Mouse (Mus musculus) stomach, embryonic 14.5 days (tissue): ENCODE data around the gene Tnnt1. TPM values are rescaled to one million over a fixed set of nuclear protein-coding genes. Genes with fewer than 3 reads are reported as not detected.
A peak's percentile ranks its signal among the peaks of the same experiment; 100 is the strongest.

Source experiments
- ATAC-seq: fragments of 200-750 bp; cut with Nextera tagmentation; 2 replicates; pipeline ENCODE4 v1.8.0; 2017; ENCODE audit warnings: low read depth, moderate TSS enrichment; ENCODE audit not compliant: insufficient number of reproducible peaks, insufficient read depth, low FRiP score
- H3K27ac ChIP-seq: fragments of 300-500 bp; sonication (generic); 2 replicates; pipeline ENCODE4 v1.5.1; 2014; ENCODE audit warnings: mild to moderate bottlenecking, low read length, moderate library complexity, mixed read lengths
- H3K27me3 ChIP-seq: fragments of 300-500 bp; sonication (generic); 2 replicates; pipeline ENCODE4 v1.6.1; 2014; ENCODE audit warnings: low read length, control low read depth, mixed read lengths; ENCODE audit not compliant: control insufficient read depth, insufficient read depth
- H3K36me3 ChIP-seq: fragments of 300-500 bp; sonication (generic); 2 replicates; pipeline ENCODE4 v1.6.1; 2014; ENCODE audit warnings: mild to moderate bottlenecking, control low read depth, low read length, moderate library complexity, mixed read lengths; ENCODE audit not compliant: control insufficient read depth, insufficient read depth
- H3K4me1 ChIP-seq: fragments of 300-500 bp; sonication (generic); 2 replicates; pipeline ENCODE4 v1.6.1; 2014; ENCODE audit warnings: low read length, control low read depth, mixed read lengths; ENCODE audit not compliant: control insufficient read depth, insufficient read depth
- H3K4me2 ChIP-seq: fragments of 300-500 bp; sonication (generic); replicated peaks from 2 replicates; pipeline ENCODE4 v1.6.1; 2014; ENCODE audit warnings: low read depth, low read length, control low read depth
- H3K4me3 ChIP-seq: fragments of 300-500 bp; sonication (generic); 2 replicates; pipeline ENCODE4 v1.5.1; 2014; ENCODE audit warnings: low read depth, low read length, control low read depth
- H3K9ac ChIP-seq: fragments of 300-500 bp; sonication (generic); replicated peaks from 2 replicates; pipeline ENCODE4 v1.6.1; 2014; ENCODE audit warnings: low read depth, mild to moderate bottlenecking, control low read depth, low read length, moderate library complexity, mixed read lengths
- H3K9me3 ChIP-seq: fragments of 300-500 bp; sonication (generic); 2 replicates; pipeline ENCODE4 v1.6.1; 2016; ENCODE audit warnings: low read depth, low read length, control low read depth; ENCODE audit not compliant: control insufficient read depth
- WGBS: fragments of 180-500 bp; shearing (Covaris S2); extraction: QIAGEN DNeasy Blood & Tissue Kit; methylation state at CpG from one replicate; pipeline ENCODE4 v1.1.7; 2014; 5-methylcytosine and 5-hydroxymethylcytosine counted together
- polyA plus RNA-seq: library from polyadenylated mRNA; unstranded; fragments of >200 nt; fragmentation: Nextera tagmentation; extraction: Ambion mirVana; gene quantifications from 2 replicates; pipeline ENCODE4 v1.2.1, GENCODE M21; 2014

The Tnnt1 gene
- polyA plus RNA-seq, 1 experiment from 2014 or later: 31.9 TPM

DNA sequence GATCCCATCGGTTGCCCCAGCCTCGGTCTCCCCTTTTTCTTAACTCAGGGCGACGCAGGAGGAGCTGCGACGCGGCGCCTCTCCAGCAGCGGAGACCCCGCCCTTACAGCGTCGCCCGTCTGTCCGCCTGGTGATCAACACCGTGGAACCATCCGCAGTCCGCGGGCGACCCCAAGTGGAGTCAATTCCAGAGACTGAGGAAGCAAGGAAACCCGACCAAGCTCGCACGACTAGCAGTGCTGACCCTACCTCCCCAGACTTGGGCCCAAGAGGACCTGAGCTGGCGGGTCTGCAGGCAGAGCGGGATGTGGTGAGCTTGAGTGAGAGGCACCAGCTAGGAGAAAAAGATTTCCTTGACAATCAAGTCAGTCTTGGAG, 45.0 kb downstream of the Tnnt1 start:
- whole genome bisulfite sequencing: under 1% methylated on average over 24 of the region's 24 CpGs
- ATAC-seq: peak; percentile 86
- no peaks in the 10 kb centered on the region for H3K36me3 ChIP-seq
- no peak overlapping the region for H3K27ac ChIP-seq
- no peaks in the 10 kb centered on the region; the same call in 1 of the 2 replicates for H3K4me1 ChIP-seq
- no peaks in the 10 kb centered on the region for H3K9me3 ChIP-seq
- H3K4me3 ChIP-seq: peak overlapping the region; percentile 32
- H3K4me2 ChIP-seq: peak overlapping the region; percentile 82
- H3K27me3 ChIP-seq: peaks cover 9% of the 10 kb centered on the region
- H3K9ac ChIP-seq: no peak overlapping the region

DNA sequence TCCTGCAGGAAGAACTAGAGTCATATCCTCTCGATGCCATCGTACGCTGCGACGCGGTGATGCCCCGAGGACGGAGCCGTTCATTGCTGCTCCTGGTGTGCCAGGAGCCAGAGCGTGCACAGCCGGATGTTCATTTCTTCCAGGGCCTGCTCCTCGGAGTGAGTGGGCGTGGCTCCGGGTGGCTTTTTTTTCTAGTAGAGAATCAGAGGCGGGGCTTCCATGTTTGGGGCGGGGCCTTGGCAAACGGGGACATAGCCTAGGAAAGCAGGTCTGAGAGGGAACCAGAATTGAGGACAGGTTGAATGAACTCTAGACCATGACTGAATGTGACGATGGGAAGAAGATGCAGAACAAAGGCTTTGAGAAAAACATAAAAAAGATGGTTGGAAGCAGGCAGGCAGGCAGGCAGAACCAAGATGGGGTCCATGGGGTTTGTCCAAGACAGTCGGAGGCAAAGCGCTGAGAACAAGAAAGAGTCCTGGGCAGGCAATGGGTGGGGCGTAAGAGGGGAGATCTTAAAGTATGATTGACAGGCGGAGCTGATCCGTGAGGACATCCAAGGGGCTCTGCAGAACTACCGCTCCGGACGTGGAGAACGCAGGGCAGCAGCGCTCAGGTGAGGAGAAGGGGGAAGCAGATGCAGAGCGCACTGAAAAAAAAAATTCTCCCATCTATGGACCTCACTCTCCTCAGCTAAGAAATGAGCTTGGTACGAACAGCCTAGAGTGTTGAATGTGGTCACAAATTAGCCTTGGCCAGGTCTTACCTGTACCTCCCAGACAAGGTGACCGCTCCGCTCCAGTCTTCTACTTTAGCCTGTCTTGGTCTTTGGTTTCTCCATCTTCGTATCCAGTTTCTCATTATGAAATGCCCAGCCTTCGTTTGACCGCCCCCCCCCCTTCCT, 45.7 kb downstream of the Tnnt1 start:
- H3K27me3 ChIP-seq: peaks cover 9% of the 10 kb centered on the region

DNA sequence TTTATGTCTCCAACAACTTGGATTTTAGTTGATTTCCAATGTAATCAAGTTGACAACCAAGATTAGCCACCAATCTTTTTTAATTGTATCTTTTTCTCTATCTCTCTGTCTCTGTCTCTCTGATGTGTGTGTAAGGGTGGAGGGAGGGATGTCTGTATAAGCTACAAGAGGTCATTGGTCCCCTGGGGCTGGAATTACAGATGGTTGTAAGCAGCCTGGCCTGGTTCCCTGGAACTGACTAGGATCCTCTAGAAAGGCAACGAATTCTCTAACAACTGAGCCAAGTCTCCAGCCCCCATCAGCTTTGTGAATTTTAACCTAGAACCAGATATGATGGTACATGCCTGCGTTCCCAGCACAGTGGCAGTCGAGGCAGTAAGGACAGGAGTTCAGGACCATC, 48.4 kb downstream of the Tnnt1 start:
- Histone ChIP-seq H3K36me3 (no peaks in the 10 kb centered on the region), H3K27me3 (peaks cover 6% of the 10 kb centered on the region; the same call in 1 of the 2 replicates), H3K27ac (no peak overlapping the region), H3K4me2 (no peak overlapping the region), H3K9me3 (no peaks in the 10 kb centered on the region), H3K9ac (no peak overlapping the region), H3K4me1 (no peaks in the 10 kb centered on the region; the same call in 1 of the 2 replicates), H3K4me3 (no peak overlapping the region)
- WGBS: 79% methylated on average over 3 of the region's 3 CpGs
- ATAC-seq: no peak

More for the DNA sequence above, 45.7 kb downstream of the Tnnt1 start:
- whole genome bisulfite sequencing: 2% methylated on average over 35 of the region's 35 CpGs
- ATAC-seq: peak; percentile 43; the same call in 1 of the 2 replicates
- H3K4me2 ChIP-seq: peak overlapping the region; percentile 82
- H3K9me3 ChIP-seq: no peaks in the 10 kb centered on the region
- no peaks in the 10 kb centered on the region for H3K36me3 ChIP-seq
- H3K9ac ChIP-seq: no peak overlapping the region
- no peak overlapping the region for H3K27ac ChIP-seq
- no peaks in the 10 kb centered on the region; the same call in 1 of the 2 replicates for H3K4me1 ChIP-seq
- peak overlapping the region; percentile 32 for H3K4me3 ChIP-seq

GRCm38 (mm10) chr7:4464194-4464824, 51.9 kb downstream of the Tnnt1 start:
- H3K27ac ChIP-seq: peak overlapping the region; percentile 75
- ATAC-seq: peak; percentile 88
- H3K4me3 ChIP-seq: no peak overlapping the region
- no peak overlapping the region for H3K9ac ChIP-seq
- H3K4me1 ChIP-seq: no peaks in the 10 kb centered on the region
- H3K27me3 ChIP-seq: no peaks in the 10 kb centered on the region
- WGBS: 7% methylated on average over 12 of the region's 12 CpGs
- H3K9me3 ChIP-seq: no peaks in the 10 kb centered on the region
- peak overlapping the region; percentile 17 for H3K4me2 ChIP-seq
- H3K36me3 ChIP-seq: no peaks in the 10 kb centered on the region

DNA sequence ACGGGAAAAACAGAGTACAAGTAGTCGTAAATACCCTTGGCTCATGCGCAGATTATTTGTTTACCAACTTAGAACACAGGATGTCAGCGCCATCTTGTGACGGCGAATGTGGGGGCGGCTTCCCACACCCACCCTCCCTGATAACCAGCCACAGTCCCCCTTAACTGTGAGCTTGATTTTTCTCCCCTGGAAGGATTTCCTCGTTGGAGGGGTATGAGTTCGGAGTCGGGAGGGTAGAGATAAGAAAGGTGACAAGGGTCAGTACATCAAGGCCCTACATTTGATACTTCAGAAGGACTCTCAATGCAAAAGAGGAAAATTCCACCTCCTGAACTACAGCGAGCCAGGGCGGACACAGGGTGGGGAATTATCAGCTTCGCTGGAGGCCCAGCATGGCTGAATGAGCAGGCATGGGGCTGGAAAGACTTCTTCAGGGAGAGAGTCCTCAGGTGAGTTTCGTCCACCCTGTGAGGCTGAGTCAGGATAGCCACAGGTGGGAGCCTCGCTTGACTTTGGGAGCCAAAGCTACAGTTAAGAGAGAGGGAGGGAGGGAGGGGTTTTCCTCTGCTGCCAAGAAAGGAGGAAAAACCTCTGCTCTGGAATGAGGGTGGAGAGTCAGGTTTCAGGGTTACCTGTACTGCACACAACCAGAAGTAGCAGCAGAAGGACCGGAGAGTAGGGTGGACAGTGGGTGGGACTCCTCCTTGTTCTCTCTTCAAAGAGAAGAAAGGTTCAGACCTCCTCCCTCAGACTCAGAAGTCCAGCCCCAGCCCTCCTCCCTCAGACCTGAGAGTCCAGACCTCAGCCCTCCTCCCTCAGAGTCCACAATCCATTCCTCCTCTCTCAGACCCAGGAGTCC, 55.4 kb downstream of the Tnnt1 start, which contains the start of gene Eps8l1:
TSS of gene Eps8l1 (plus strand) at position 99 of the 859 bp plus-strand sequence.
- WGBS: 59% methylated on average over 13 of the region's 16 CpGs
- H3K4me1 ChIP-seq: no peaks in the 10 kb centered on the region
- no peaks in the 10 kb centered on the region for H3K36me3 ChIP-seq
- peak within 1 kb of the TSS; percentile 37 for H3K4me2 ChIP-seq
- peak within 1 kb of the TSS; percentile 16; the same call in 1 of the 2 replicates for H3K4me3 ChIP-seq
- peak within 1 kb of the TSS; percentile 66; the same call in 1 of the 2 replicates for H3K27ac ChIP-seq
- H3K9ac ChIP-seq: no peak within 1 kb of the TSS
- H3K9me3 ChIP-seq: no peaks in the 10 kb centered on the region
- ATAC-seq: peak; percentile 64
- no peaks in the 10 kb centered on the region for H3K27me3 ChIP-seq

Other genes starting within 250 kb of the Tnnt1 start
- not detected in 2 replicates for gene Ncr1, start 178.7 kb downstream of the Tnnt1 start, polyA plus RNA-seq
- gene Gp6, start 118.6 kb downstream of the Tnnt1 start, polyA plus RNA-seq: 0.27 and 0.36 TPM in 2 replicates
- gene Rdh13, start 70.7 kb downstream of the Tnnt1 start, polyA plus RNA-seq: 31.9 and 34.6 TPM in 2 replicates
- 5.0 and 7.9 TPM in 2 replicates for gene Eps8l1, start 55.7 kb downstream of the Tnnt1 start, polyA plus RNA-seq
- 47.2 and 61.0 TPM in 2 replicates for gene Ppp1r12c, start 14.7 kb downstream of the Tnnt1 start, polyA plus RNA-seq
- 2.9 and 3.3 TPM in 2 replicates for gene Tnni3, start 7.8 kb upstream of the Tnnt1 start, polyA plus RNA-seq
- gene Dnaaf3, start 16.1 kb upstream of the Tnnt1 start, polyA plus RNA-seq: 0.62 and 0.67 TPM in 2 replicates
- 8.1 and 10.0 TPM in 2 replicates for gene Syt5, start 31.2 kb upstream of the Tnnt1 start, polyA plus RNA-seq
- gene Ptprh, start 87.7 kb upstream of the Tnnt1 start, polyA plus RNA-seq: not detected in 2 replicates
- 1.4 and 1.6 TPM in 2 replicates for gene Tmem86b, start 115.0 kb upstream of the Tnnt1 start, polyA plus RNA-seq
- 10.2 and 11.7 TPM in 2 replicates for gene Ppp6r1, start 142.6 kb upstream of the Tnnt1 start, polyA plus RNA-seq
- gene Hspbp1, start 168.7 kb upstream of the Tnnt1 start, polyA plus RNA-seq: 84.8 and 94.2 TPM in 2 replicates
- gene Brsk1, start 174.2 kb upstream of the Tnnt1 start, polyA plus RNA-seq: 2.3 and 4.0 TPM in 2 replicates
- gene Tmem150b, start 208.9 kb upstream of the Tnnt1 start, polyA plus RNA-seq: 0.36 and 0.78 TPM in 2 replicates
- gene Kmt5c, start 223.7 kb upstream of the Tnnt1 start, polyA plus RNA-seq: 59.2 and 59.4 TPM in 2 replicates
- 72.0 and 85.2 TPM in 2 replicates for gene Cox6b2, start 236.7 kb upstream of the Tnnt1 start, polyA plus RNA-seq